Mouse (Mus musculus) thymus, adult 2 months (tissue): Measurements from ENCODE around the gene Tenm4. TPM values are rescaled to one million over a fixed set of nuclear protein-coding genes. Genes with fewer than 3 reads are reported as not detected.

Source experiments
- DNase-seq: peaks from one replicate; pipeline ENCODE4 v3.0.0; 2021
- H3K27ac ChIP-seq: fragments of 200-500 bp; 2 replicates; pipeline ENCODE4 v1.5.1; 2012; ENCODE audit warnings: low read length, control low read depth; ENCODE audit not compliant: control insufficient read depth, insufficient read depth
- H3K27me3 ChIP-seq: fragments of 200-500 bp; 2 replicates; pipeline ENCODE4 v1.6.1; 2012; ENCODE audit warnings: mild to moderate bottlenecking, low read length, moderate library complexity, mixed read lengths; ENCODE audit not compliant: control insufficient read depth, insufficient read depth
- H3K36me3 ChIP-seq: fragments of 200-500 bp; 2 replicates; pipeline ENCODE4 v1.6.1; 2012; ENCODE audit warnings: mild to moderate bottlenecking, low read length, moderate library complexity; ENCODE audit not compliant: control insufficient read depth, insufficient read depth
- H3K4me1 ChIP-seq: fragments of 200-500 bp; replicated peaks from 2 replicates; pipeline ENCODE4 v1.6.1; 2012; ENCODE audit warnings: low read length; ENCODE audit not compliant: control insufficient read depth, insufficient read depth
- H3K4me3 ChIP-seq: fragments of 200-500 bp; 2 replicates; pipeline ENCODE4 v1.5.1; 2012; ENCODE audit warnings: mild to moderate bottlenecking, low read length, control low read depth, moderate library complexity; ENCODE audit not compliant: control insufficient read depth, insufficient read depth
- CTCF ChIP-seq: fragments of 200-500 bp; IDR thresholded peaks from 2 replicates; pipeline ENCODE4 v1.5.1; 2012; ENCODE audit warnings: mild to moderate bottlenecking, control low read depth, low read length, moderate library complexity, borderline replicate concordance; ENCODE audit not compliant: control insufficient read depth, poor library complexity, insufficient read depth; ENCODE audit errors: extremely low read depth
- POLR2A ChIP-seq: fragments of 200-500 bp; IDR thresholded peaks from 2 replicates; pipeline ENCODE4 v1.6.1; 2012; ENCODE audit warnings: mild to moderate bottlenecking, low read length, control low read depth, moderate library complexity; ENCODE audit not compliant: control insufficient read depth, poor library complexity, insufficient read depth; ENCODE audit errors: extremely low read depth
- WGBS: fragments of 180-500 bp; shearing (Covaris S2); methylation state at CpG from one replicate; pipeline ENCODE4 v1.1.7; 2018; 5-methylcytosine and 5-hydroxymethylcytosine counted together
- polyA plus RNA-seq: library from polyadenylated mRNA; depleted of rRNA; stranded (reverse); fragments of >200 nt; gene quantifications from 2 replicates; pipeline ENCODE4 v1.2.3, GENCODE M21; 2012; rRNA removed

Tenm4 gene
- 2.7 and 2.9 TPM in 2 replicates for polyA plus RNA-seq

DNA sequence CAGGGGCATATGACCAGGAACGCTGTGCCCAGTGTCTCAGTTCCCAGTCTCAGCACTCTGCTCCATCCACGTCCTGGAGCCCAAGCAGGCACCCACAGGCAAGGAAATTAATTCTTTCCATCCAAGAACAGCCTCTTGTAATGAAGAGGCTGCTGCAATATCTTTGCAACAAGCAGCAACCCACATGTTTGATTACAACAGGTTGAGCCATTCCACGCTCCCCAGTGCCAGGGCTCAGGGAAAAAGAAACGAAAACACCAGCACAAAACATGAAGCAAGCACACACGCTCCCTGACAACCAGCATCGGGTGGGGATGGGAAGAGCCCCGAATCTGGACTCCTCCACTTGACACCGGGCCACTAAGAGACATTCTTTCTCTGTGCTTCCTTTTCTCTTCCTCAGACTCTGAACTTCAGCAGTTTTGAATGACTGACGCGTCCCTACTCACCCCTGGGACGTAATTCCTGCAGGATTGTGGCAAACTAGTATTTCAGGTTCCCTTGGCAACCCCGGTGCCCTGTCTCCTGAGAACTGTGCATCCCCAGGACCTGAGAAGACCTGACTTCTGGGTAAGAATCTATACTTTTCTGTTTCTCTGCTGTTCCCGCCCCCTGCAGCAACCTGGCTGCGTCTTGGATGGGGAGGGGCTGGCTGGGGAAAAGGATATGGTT, at the start of gene Tenm4:
Gene Tenm4, plus strand, starts transcription at position 323 of the 672 bp plus-strand sequence.
- no peaks in the 10 kb centered on the region for H3K27me3 ChIP-seq
- no peak within 1 kb of the TSS for H3K4me3 ChIP-seq
- 38% methylated on average over 14 of the region's 14 CpGs for WGBS
- no peak within 1 kb of the TSS for H3K27ac ChIP-seq
- no peaks in the 10 kb centered on the region for H3K36me3 ChIP-seq
- TF ChIP-seq CTCF (no peak), POLR2A (no peak)
- no peaks in the 10 kb centered on the region for H3K4me1 ChIP-seq
- no peak for DNase-seq

- no peak overlapping the region for H3K4me3 ChIP-seq
- TF ChIP-seq POLR2A (no peak), CTCF (no peak)
- no peak for DNase-seq
- WGBS = 61% methylated on average over 4 of the region's 4 CpGs
- H3K27ac ChIP-seq = no peak overlapping the region
- H3K36me3 ChIP-seq = no peaks in the 10 kb centered on the region
- no peaks in the 10 kb centered on the region for H3K4me1 ChIP-seq
- H3K27me3 ChIP-seq = no peaks in the 10 kb centered on the region
Measured at GRCm38 (mm10) chr7:96130763-96131162, 40.3 kb upstream of the Tenm4 start.

DNA sequence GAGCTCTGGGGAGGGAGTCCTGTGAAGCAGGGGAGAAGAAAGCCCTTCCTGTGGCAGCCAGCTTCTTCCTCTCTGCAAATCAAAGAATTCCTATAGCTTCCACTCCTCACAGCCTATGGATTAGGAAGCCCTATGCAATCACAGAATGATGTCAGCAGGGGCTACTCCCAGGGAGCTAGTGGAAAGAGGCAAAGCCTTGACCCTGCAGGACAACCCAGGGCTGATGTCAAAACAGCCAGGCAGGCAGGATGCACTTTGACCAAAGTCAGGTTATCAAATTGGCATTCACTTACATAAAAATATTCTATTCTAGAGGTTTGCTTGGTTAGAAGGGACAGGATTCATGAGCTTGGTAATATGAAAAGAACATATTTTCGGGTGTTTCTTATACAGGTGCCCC, 39.9 kb upstream of the Tenm4 start:
- WGBS = 75% methylated on average over 1 of the region's 1 CpGs
- Histone ChIP-seq H3K27me3 (no peaks in the 10 kb centered on the region), H3K4me3 (no peak overlapping the region), H3K4me1 (no peaks in the 10 kb centered on the region), H3K27ac (no peak overlapping the region), H3K36me3 (no peaks in the 10 kb centered on the region)
- TF ChIP-seq CTCF (no peak), POLR2A (no peak)
- DNase-seq = no peak

GRCm38 (mm10) chr7:96136497-96136961, 34.5 kb upstream of the Tenm4 start:
- Histone ChIP-seq H3K4me3 (no peak overlapping the region), H3K27ac (no peak overlapping the region), H3K27me3 (no peaks in the 10 kb centered on the region), H3K36me3 (no peaks in the 10 kb centered on the region), H3K4me1 (no peaks in the 10 kb centered on the region)
- DNase-seq = no peak
- TF ChIP-seq POLR2A = no peak
- TF ChIP-seq CTCF = no peak
- WGBS = 79% methylated on average over 6 of the region's 6 CpGs

- Histone ChIP-seq H3K27ac (no peak overlapping the region), H3K4me1 (no peaks in the 10 kb centered on the region), H3K27me3 (no peaks in the 10 kb centered on the region), H3K36me3 (no peaks in the 10 kb centered on the region), H3K4me3 (no peak overlapping the region)
- 92% methylated on average over 4 of the region's 4 CpGs for WGBS
- no peak for DNase-seq
- TF ChIP-seq CTCF (no peak), POLR2A (no peak)
Measured at GRCm38 (mm10) chr7:96141876-96142275, 29.2 kb upstream of the Tenm4 start.

GRCm38 (mm10) chr7:96142973-96143596, 28.0 kb upstream of the Tenm4 start:
- WGBS = 71% methylated on average over 3 of the region's 3 CpGs
- no peak for TF ChIP-seq POLR2A
- TF ChIP-seq CTCF = no peak
- Histone ChIP-seq H3K4me3 (no peak overlapping the region), H3K4me1 (no peaks in the 10 kb centered on the region), H3K27me3 (peaks cover 2% of the 10 kb centered on the region; the same call in 1 of the 2 replicates), H3K36me3 (no peaks in the 10 kb centered on the region), H3K27ac (no peak overlapping the region)
- DNase-seq = no peak
